Mouse (Mus musculus) heart, adult 2 months (tissue): ENCODE measurements around the gene Gm49673. TPM values are rescaled to one million over a fixed set of nuclear protein-coding genes. Genes with fewer than 3 reads are reported as not detected.
"Not testable (repeated sequence)": the region's sequence is repeated elsewhere in the genome, so short reads cannot be mapped to it uniquely, and the experiment has no call there.

Experiments
- DNase-seq, 2 experiments: peaks; one replicate each; pipeline ENCODE4 v3.0.0; 2021
- H3K27ac ChIP-seq: fragments of 200-600 bp; 2 replicates; pipeline ENCODE4 v1.8.1; 2022
- H3K27me3 ChIP-seq: fragments of 200-500 bp; 2 replicates; pipeline ENCODE4 v1.6.1; 2012; ENCODE audit warnings: mild to moderate bottlenecking, low read length, inconsistent platforms, mixed read lengths; ENCODE audit not compliant: control insufficient read depth, insufficient read depth
- H3K36me3 ChIP-seq: fragments of 200-500 bp; 2 replicates; pipeline ENCODE4 v1.6.1; 2012; ENCODE audit warnings: low read length, inconsistent platforms; ENCODE audit not compliant: control insufficient read depth, insufficient read depth
- H3K4me1 ChIP-seq: fragments of 200-500 bp; 2 replicates; pipeline ENCODE4 v1.6.1; 2011; ENCODE audit warnings: low read length; ENCODE audit not compliant: control insufficient read depth, insufficient read depth
- H3K4me3 ChIP-seq: fragments of 200-600 bp; 2 replicates; pipeline ENCODE4 v1.8.1; 2022
- H3K79me2 ChIP-seq: fragments of 200-500 bp; replicated peaks from 2 replicates; pipeline ENCODE4 v1.6.1; 2012; ENCODE audit warnings: mild to moderate bottlenecking, inconsistent platforms, low read length, moderate library complexity, mixed read lengths; ENCODE audit not compliant: control insufficient read depth, insufficient read depth
- H3K9ac ChIP-seq: fragments of 200-500 bp; 2 replicates; pipeline ENCODE4 v1.6.1; 2012; ENCODE audit warnings: low read depth, mild to moderate bottlenecking, control low read depth, inconsistent platforms, low read length, mixed read lengths
- CTCF ChIP-seq: fragments of 200-600 bp; IDR thresholded peaks from 2 replicates; pipeline ENCODE4 v1.8.1; 2022; ENCODE audit warnings: antibody characterized with exemption, mild to moderate bottlenecking, moderate library complexity
- WGBS: fragments of 180-500 bp; shearing (Covaris S2); methylation state at CpG from one replicate; pipeline ENCODE4 v1.1.7; 2018; 5-methylcytosine and 5-hydroxymethylcytosine counted together
- intact Hi-C: fragments of 180-260 bp; cut with DNase I; formaldehyde crosslinking; loops from one replicate; pipeline ENCODE4 v1.15.1; 2025
- polyA plus RNA-seq: library from polyadenylated mRNA; depleted of rRNA; stranded (reverse); fragments of >200 nt; gene quantifications from 2 replicates; pipeline ENCODE4 v1.2.3, GENCODE M21; 2012
- total RNA-seq, 2 experiments: library from RNA; stranded (reverse); gene quantifications; 2 replicates each; pipeline ENCODE4 v1.2.3; 2021

The Gm49673 gene
- total and polyA plus RNA-seq, 3 experiments: not detected

GRCm38 (mm10) chr17:8092537-8093526 is 54.8 kb downstream of the Gm49673 start:
- WGBS: 71% methylated on average over 4 of the region's 18 CpGs
- not testable (repeated sequence) for DNase-seq

GRCm38 (mm10) chr17:8091320-8091719 is 56.3 kb downstream of the Gm49673 start:
- H3K27ac ChIP-seq, DNase-seq, H3K36me3 ChIP-seq, H3K9ac ChIP-seq, H3K79me2 ChIP-seq, intact Hi-C loops, H3K27me3 ChIP-seq, H3K4me3 ChIP-seq, H3K4me1 ChIP-seq: not testable (repeated sequence)
- 90% methylated on average over 14 of the region's 14 CpGs for WGBS

More at GRCm38 (mm10) chr17:8092537-8093526, 54.8 kb downstream of the Gm49673 start:
- H3K27ac ChIP-seq, H3K36me3 ChIP-seq, H3K27me3 ChIP-seq, H3K4me3 ChIP-seq, H3K79me2 ChIP-seq, H3K9ac ChIP-seq, intact Hi-C loops, H3K4me1 ChIP-seq: not testable (repeated sequence)

DNA sequence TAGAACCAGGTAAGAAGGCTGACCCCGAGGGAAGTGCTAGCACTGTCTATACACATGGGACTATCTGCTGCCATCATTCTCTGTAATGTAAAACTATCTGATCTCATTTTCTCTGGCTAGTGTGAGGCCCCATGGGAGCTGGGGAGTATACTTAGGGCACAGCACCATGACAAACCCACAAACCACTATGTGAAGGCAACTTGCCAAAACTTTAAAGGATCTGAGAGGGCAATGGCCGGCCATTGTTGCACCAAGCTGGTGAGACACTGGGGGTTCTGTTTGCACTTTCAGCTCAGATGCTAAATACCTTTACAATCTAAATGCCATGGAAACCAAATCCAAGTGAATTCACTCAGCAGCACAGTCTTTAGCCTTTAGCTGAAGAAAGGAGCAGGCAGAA is 77.7 kb downstream of the Gm49673 start:
- H3K79me2 ChIP-seq, H3K27me3 ChIP-seq, H3K9ac ChIP-seq, H3K36me3 ChIP-seq, H3K4me3 ChIP-seq, H3K4me1 ChIP-seq, intact Hi-C loops, DNase-seq, H3K27ac ChIP-seq: not testable (repeated sequence)
- 79% methylated on average over 2 of the region's 2 CpGs for WGBS

DNA sequence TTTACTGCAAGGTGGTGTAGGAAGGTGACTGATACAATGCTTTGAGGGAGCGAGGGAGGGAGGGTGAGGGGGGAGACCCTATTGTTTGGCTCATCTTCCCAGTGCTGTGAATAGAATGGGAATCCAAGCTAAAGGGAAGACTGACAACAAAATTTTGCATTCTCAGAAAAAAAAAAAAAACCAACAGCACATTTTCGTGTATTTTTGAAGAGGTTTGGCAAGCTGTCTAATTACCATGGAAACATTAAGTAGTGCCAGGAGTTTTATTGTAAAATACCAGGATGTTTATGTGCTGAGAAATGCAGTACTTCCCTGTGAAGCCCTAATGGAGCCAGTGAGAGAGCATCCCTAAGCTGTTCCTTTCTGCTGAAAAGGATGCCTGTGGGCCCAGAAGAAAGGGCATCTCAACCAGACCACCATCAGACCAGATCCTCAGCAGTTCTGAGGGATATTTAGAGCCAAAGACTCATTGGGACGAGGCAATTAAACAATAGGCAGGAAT is 90.9 kb downstream of the Gm49673 start:
- H3K4me3 ChIP-seq, H3K79me2 ChIP-seq, DNase-seq, H3K4me1 ChIP-seq, H3K9ac ChIP-seq, H3K27ac ChIP-seq, intact Hi-C loops, H3K36me3 ChIP-seq, H3K27me3 ChIP-seq: not testable (repeated sequence)
- 53% methylated on average over 2 of the region's 3 CpGs for WGBS

- H3K9ac ChIP-seq, H3K36me3 ChIP-seq, H3K27ac ChIP-seq, H3K79me2 ChIP-seq, intact Hi-C loops, H3K4me1 ChIP-seq, H3K27me3 ChIP-seq, DNase-seq, H3K4me3 ChIP-seq: not testable (repeated sequence)
- WGBS: 71% methylated on average over 6 of the region's 6 CpGs
These were observed 91.5 kb downstream of the Gm49673 start for GRCm38 (mm10) chr17:8055919-8056589.

DNA sequence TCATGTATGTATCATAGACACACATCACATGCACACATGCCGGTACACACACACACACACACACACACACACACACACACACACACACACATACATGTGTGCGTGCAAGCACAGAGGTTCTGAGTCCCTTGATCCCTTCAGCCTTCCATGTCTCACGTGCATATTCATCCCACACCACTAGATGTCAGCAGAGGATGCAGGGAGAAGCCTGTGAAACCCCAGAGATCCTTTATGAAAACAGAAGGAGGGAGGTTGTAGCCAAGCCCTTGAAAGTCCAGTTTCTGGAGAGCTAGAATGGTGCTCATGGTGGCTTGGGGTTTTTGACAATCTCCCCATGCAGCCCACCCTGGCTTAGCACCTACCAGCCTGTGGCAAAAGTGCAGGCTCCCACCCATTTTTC is 96.3 kb downstream of the Gm49673 start:
- WGBS: 13% methylated on average over 3 of the region's 3 CpGs
- H3K9ac ChIP-seq, H3K4me1 ChIP-seq, H3K79me2 ChIP-seq, H3K36me3 ChIP-seq, H3K27me3 ChIP-seq, H3K27ac ChIP-seq, H3K4me3 ChIP-seq, intact Hi-C loops: not testable (repeated sequence)
- peak; percentile 60 for TF ChIP-seq CTCF
- peak; percentile 71 to 74 for DNase-seq

DNA sequence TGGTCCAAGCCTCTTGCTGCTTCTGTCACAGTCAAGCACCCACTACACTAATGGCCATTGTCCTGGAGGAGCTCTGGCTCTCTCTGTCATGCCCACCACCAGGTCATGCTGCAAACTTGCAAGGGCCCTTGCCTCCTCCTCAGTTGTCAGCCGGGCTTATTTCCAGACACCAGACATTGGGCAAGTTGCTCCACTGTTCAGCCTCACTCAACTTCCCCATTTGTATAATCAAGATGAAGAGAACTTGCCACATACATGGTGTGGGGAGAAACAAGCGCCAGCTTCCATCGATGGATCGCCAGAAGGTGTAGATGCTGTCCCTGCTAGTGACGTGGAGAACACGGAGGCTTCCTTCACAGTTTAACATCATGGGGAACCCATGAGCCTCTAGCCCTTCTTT is 97.4 kb downstream of the Gm49673 start:
- WGBS: 80% methylated on average over 5 of the region's 6 CpGs
- H3K4me3 ChIP-seq, H3K4me1 ChIP-seq, H3K27me3 ChIP-seq, H3K36me3 ChIP-seq, DNase-seq, intact Hi-C loops, H3K9ac ChIP-seq, H3K27ac ChIP-seq, H3K79me2 ChIP-seq: not testable (repeated sequence)
